Mouse (Mus musculus) liver, adult 2 months (tissue): ENCODE data around the gene Casz1.

Experiments used
- CTCF ChIP-seq: fragments of 200-500 bp; IDR thresholded peaks from 2 replicates; pipeline ENCODE4 v1.5.1; 2011; ENCODE audit warnings: low read depth, low read length, control low read depth
- POLR2A ChIP-seq: fragments of 200-500 bp; IDR thresholded peaks from 2 replicates; pipeline ENCODE4 v1.6.1; 2011; ENCODE audit warnings: low read length, control low read depth; ENCODE audit not compliant: insufficient read depth; ENCODE audit errors: extremely low read depth

- TF ChIP-seq POLR2A (no peak), CTCF (no peak)
These were observed 55.8 kb downstream of the Casz1 start for GRCm38 (mm10) chr4:148859906-148860491.
